Mouse (Mus musculus) G1E (cell line): Measurements from ENCODE around the gene Lmx1a. TPM values are rescaled to one million over a fixed set of nuclear protein-coding genes. Genes with fewer than 3 reads are reported as not detected.

Source experiments
- ATAC-seq: 2 replicates; pipeline ENCODE4 v1.8.0; 2016; ENCODE audit warnings: mild to moderate bottlenecking; ENCODE audit not compliant: insufficient number of reproducible peaks, poor library complexity, low FRiP score, severe bottlenecking; ENCODE audit errors: extremely low read depth
- DNase-seq: peaks from one replicate; pipeline ENCODE4 v3.0.0; 2012; ENCODE audit warnings: low spot score
- H3K27me3 ChIP-seq: 2 replicates; pipeline ENCODE4 v1.6.1; 2012; ENCODE audit warnings: mild to moderate bottlenecking, low read length, inconsistent platforms; ENCODE audit not compliant: insufficient read depth
- H3K36me3 ChIP-seq: replicated peaks from 2 replicates; pipeline ENCODE3; 2012; ENCODE audit warnings: mild to moderate bottlenecking, inconsistent platforms
- H3K4me1 ChIP-seq: 2 replicates; pipeline ENCODE4 v1.6.1; 2012; ENCODE audit warnings: low read depth, low read length, inconsistent platforms, mixed read lengths; ENCODE audit not compliant: insufficient read depth
- H3K4me3 ChIP-seq: 2 replicates; pipeline ENCODE4 v1.5.1; 2012; ENCODE audit warnings: low read depth, mild to moderate bottlenecking, inconsistent platforms, low read length, moderate library complexity, mixed read lengths
- H3K9me3 ChIP-seq: replicated peaks from 2 replicates; pipeline ENCODE4 v1.6.1; 2012; ENCODE audit warnings: inconsistent platforms
- CTCF ChIP-seq: IDR thresholded peaks from 2 replicates; pipeline ENCODE4 v1.5.1; 2012; ENCODE audit warnings: low read depth, low read length, inconsistent platforms, mixed read lengths
- GATA1 ChIP-seq: IDR thresholded peaks from 2 replicates; pipeline ENCODE4 v1.6.1; 2012; ENCODE audit warnings: borderline replicate concordance, low read length, inconsistent platforms, mixed read lengths
- GATA2 ChIP-seq: IDR thresholded peaks from 2 replicates; pipeline ENCODE4 v1.6.1; 2012; ENCODE audit warnings: low read depth, low read length, inconsistent platforms, borderline replicate concordance
- POLR2AphosphoS5 ChIP-seq: IDR thresholded peaks from 2 replicates; pipeline ENCODE4 v1.6.1; 2012; ENCODE audit warnings: low read depth, low read length, inconsistent platforms; ENCODE audit not compliant: insufficient replicate concordance
- TAL1 ChIP-seq: conservative IDR thresholded peaks from 2 replicates; pipeline ENCODE4 v1.6.1; 2012; ENCODE audit warnings: low read depth, low read length, inconsistent platforms, mixed read lengths
- polyA plus RNA-seq: library from polyadenylated mRNA; stranded (reverse); fragments of >175 nt; gene quantifications from 2 replicates; pipeline ENCODE4 v1.2.3, GENCODE M21; 2012
- total RNA-seq, 2 experiments: library from RNA; stranded (forward) in 1 of 2; stranded (reverse) in 1 of 2; fragments of 200-1000 nt in 1 of 2; fragments of >200 nt in 1 of 2; fragmentation: Nextera tagmentation in 1 of 2; gene quantifications; 2 replicates each; pipeline ENCODE4 v1.2.3; 2014 to 2017

Lmx1a gene
- total and polyA plus RNA-seq, 3 experiments = 0.05 TPM; not detected in 2

- Histone ChIP-seq H3K9me3 (peaks cover 67% of the 10 kb centered on the region), H3K36me3 (no peaks in the 10 kb centered on the region), H3K4me1 (no peaks in the 10 kb centered on the region), H3K27me3 (no peaks in the 10 kb centered on the region), H3K4me3 (no peak overlapping the region)
- no peak for DNase-seq
- ATAC-seq = 0 out of 2 replicates have a peak, but pooled peaks have one; percentile 9
- TF ChIP-seq GATA1 (no peak), POLR2AphosphoS5 (no peak), GATA2 (no peak), CTCF (no peak), TAL1 (no peak)
These were observed 3.6 kb downstream of the Lmx1a start for GRCm38 (mm10) chr1:167692683-167693045.

DNA sequence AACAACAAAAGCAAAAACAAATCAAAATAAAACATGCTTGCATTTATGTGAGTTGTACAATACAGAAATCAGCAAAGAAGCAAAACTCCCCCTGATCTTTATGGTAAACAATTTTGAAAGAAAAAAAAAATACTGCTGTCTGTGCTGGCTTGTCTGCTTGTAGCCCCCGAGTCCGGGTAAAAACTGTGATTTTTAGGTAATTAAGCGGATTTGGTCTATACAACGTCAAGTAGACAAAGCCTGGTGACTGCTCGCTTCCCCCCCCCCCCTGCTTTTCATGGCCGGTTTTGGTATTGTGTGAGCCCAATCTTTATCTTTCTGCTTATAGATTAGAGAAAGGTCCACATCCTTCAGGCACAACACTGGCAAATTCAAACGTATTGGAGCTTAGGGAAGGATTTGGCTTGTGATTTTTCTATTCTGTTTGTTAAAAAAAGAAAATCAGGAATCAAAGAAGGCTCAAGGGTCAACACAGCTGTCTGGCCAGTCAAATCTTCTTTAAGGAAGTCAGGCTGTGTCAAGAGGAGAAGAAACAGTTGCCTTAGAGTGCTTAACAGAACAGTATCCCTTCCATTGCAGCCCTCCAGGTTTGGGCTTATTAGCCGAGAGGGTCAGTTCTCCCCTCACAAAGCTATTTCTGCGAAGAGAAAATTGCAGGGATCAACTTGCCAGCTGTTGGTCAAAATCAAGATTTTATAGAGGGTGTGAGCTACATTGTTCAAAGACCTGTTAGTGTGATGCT lies 4.6 kb downstream of the Lmx1a start:
- Histone ChIP-seq H3K27me3 (no peaks in the 10 kb centered on the region), H3K4me1 (no peaks in the 10 kb centered on the region), H3K9me3 (peaks cover 64% of the 10 kb centered on the region), H3K36me3 (no peaks in the 10 kb centered on the region), H3K4me3 (no peak overlapping the region)
- DNase-seq (no peak), ATAC-seq (no peak)
- no peak for TF ChIP-seq GATA1
- TF ChIP-seq TAL1 = no peak
- TF ChIP-seq POLR2AphosphoS5 = no peak
- TF ChIP-seq GATA2 = no peak
- TF ChIP-seq CTCF = no peak

- Histone ChIP-seq H3K27me3 (no peaks in the 10 kb centered on the region), H3K4me3 (no peak overlapping the region), H3K4me1 (no peaks in the 10 kb centered on the region), H3K36me3 (no peaks in the 10 kb centered on the region), H3K9me3 (peaks cover 61% of the 10 kb centered on the region)
- ATAC-seq = no peak
- no peak for DNase-seq
- TF ChIP-seq GATA1 (no peak), CTCF (no peak), GATA2 (no peak), TAL1 (no peak), POLR2AphosphoS5 (no peak)
These were observed 5.7 kb downstream of the Lmx1a start for GRCm38 (mm10) chr1:167694731-167695130.

GRCm38 (mm10) chr1:167695910-167696459 lies 6.9 kb downstream of the Lmx1a start:
- TF ChIP-seq CTCF (no peak), TAL1 (no peak), GATA2 (no peak), GATA1 (no peak), POLR2AphosphoS5 (no peak)
- DNase-seq (no peak), ATAC-seq (no peak)
- Histone ChIP-seq H3K4me1 (no peaks in the 10 kb centered on the region), H3K36me3 (no peaks in the 10 kb centered on the region), H3K27me3 (no peaks in the 10 kb centered on the region), H3K9me3 (peaks cover 61% of the 10 kb centered on the region), H3K4me3 (no peak overlapping the region)

DNA sequence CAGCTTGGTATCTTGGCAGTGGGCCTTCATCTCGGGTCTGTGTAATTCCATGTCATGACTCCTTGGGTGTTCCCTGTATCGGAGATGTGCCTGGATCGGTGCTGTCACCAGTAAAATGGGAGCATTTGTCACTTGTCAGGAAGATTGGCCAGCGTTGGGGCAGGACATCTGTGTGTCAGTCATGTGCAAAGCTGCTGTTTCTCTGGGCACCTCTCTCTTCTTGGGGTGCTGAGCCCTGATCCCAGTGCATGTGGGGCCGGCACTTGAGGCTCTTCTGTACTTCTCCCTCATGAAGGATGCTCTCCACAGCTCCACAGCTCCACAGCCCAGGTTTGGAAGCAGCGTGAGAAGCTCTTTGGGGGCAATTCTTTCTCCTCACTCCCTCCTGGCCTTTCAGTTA lies 10.7 kb downstream of the Lmx1a start:
- no peak for ATAC-seq
- Histone ChIP-seq H3K36me3 (no peaks in the 10 kb centered on the region), H3K9me3 (peaks cover 57% of the 10 kb centered on the region), H3K4me1 (no peaks in the 10 kb centered on the region), H3K4me3 (no peak overlapping the region), H3K27me3 (no peaks in the 10 kb centered on the region)
- DNase-seq = no peak
- TF ChIP-seq CTCF = no peak
- TF ChIP-seq GATA1 = no peak
- TF ChIP-seq GATA2 = no peak
- TF ChIP-seq TAL1 = no peak

DNA sequence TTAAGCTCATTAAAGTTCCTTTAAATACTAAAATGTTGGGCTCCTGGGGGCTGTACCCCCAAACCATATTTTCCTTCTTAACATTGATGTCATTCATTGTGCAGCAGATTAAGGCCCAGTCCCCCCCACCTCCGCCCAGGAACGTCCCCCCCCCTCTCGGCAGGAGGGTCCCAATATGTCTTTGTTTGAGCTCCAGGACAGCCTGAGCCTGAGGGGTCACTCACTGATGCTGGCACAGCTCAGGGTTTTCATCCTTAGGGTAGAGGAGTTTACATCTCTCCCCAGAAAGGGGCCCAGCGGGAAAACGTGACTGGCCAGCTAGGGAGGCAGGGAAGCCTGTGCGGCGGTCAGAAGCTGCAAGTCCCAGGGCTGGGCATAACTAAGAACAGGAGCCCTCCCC lies 11.2 kb downstream of the Lmx1a start:
- Histone ChIP-seq H3K36me3 (no peaks in the 10 kb centered on the region), H3K9me3 (peaks cover 56% of the 10 kb centered on the region), H3K4me1 (no peaks in the 10 kb centered on the region), H3K4me3 (no peak overlapping the region), H3K27me3 (no peaks in the 10 kb centered on the region)
- ATAC-seq (no peak), DNase-seq (no peak)
- TF ChIP-seq GATA1 = no peak
- TF ChIP-seq TAL1 = no peak
- no peak for TF ChIP-seq GATA2
- no peak for TF ChIP-seq CTCF
- TF ChIP-seq POLR2AphosphoS5 = no peak
